Comparison of ENCODE assay signal across 10 mouse cellular contexts in genomic region chr10:127694636-127695035, GRCm38 (mm10). TPM values are rescaled to one million over a fixed set of nuclear protein-coding genes. Genes with fewer than 3 reads are reported as not detected.
A peak's percentile ranks its signal among the peaks of the same experiment; 100 is the strongest.
DNase-seq lines count a peak whose midpoint lies in the region; ATAC-seq and TF ChIP-seq lines count a peak whose summit lies in the region.
"Had no signal": no experiment of that assay in that cellular context is flagged by ENCODE, and none has a peak within 500 bp of the region (broad histone marks: within the 10 kb centered on the region; RNA-seq: fewer than 3 reads in every experiment).

No protein-coding gene starts in this region.

- no peak overlapping the region for H3K4me3 ChIP-seq in ES-E14 (ENCODE audit: insufficient read depth in 1 of 2, low read depth in 1 of 2, low read length in 2 of 2, poor library complexity in 1 of 2, severe bottlenecking in 1 of 2)
- H3K4me3 ChIP-seq in liver, postnatal 0 days (ENCODE audit: low read depth, low read length), result no peak overlapping the region
- H3K4me3 ChIP-seq in neural tube, embryonic 15.5 days (replicated peaks), result no peak overlapping the region
- H3K4me3 ChIP-seq: embryonic facial prominence, embryonic 15.5 days; limb, embryonic 13.5 days had no signal

- no peaks in the 10 kb centered on the region for H3K27me3 ChIP-seq in liver, postnatal 0 days (ENCODE audit: insufficient read depth, low read length)
- H3K27me3 ChIP-seq in neural tube, embryonic 15.5 days (replicated peaks), result no peaks in the 10 kb centered on the region
- H3K27me3 ChIP-seq: embryonic facial prominence, embryonic 15.5 days; limb, embryonic 13.5 days had no signal

- 39% methylated on average over 2 of the region's 2 CpGs for WGBS in liver, postnatal 0 days (ENCODE audit: insufficient replicate concordance)
- WGBS in neural tube, embryonic 15.5 days, result 64% methylated on average over 2 of the region's 2 CpGs

- no peaks in the 10 kb centered on the region for H3K4me1 ChIP-seq in ES-E14 (ENCODE audit: control insufficient read depth in 2 of 2, insufficient read depth in 2 of 2, low read length in 2 of 2, poor library complexity in 1 of 2)
- no peaks in the 10 kb centered on the region for H3K4me1 ChIP-seq in liver, postnatal 0 days (ENCODE audit: insufficient read depth)
- H3K4me1 ChIP-seq in neural tube, embryonic 15.5 days, result no peaks in the 10 kb centered on the region
- H3K4me1 ChIP-seq: embryonic facial prominence, embryonic 15.5 days; limb, embryonic 13.5 days had no signal

- intact Hi-C loops in left cerebral cortex, postnatal 25 days (cut with DNase I), result loop anchor here (1.0 to 5.0 kb wide), 3 partner anchors 40 to 313 kb away; partner anchors contain the start of gene Hsd17b6

- TF ChIP-seq EP300 in liver, postnatal 0 days (IDR thresholded peaks at IDR 0.05; ENCODE audit: low read depth), result no peak

- no peak overlapping the region for H3K27ac ChIP-seq in ES-E14 (ENCODE audit: insufficient read depth, low read depth, low read length, poor library complexity, severe bottlenecking)
- H3K27ac ChIP-seq in liver, postnatal 0 days (ENCODE audit: low read depth), result no peak overlapping the region
- H3K27ac ChIP-seq in neural tube, embryonic 15.5 days (replicated peaks), result no peak overlapping the region
- H3K27ac ChIP-seq: embryonic facial prominence, embryonic 15.5 days; limb, embryonic 13.5 days had no signal

- H3K36me3 ChIP-seq in ES-E14 (ENCODE audit: control insufficient read depth, insufficient read depth, low read length, poor library complexity, severe bottlenecking), result peaks cover 11% of the 10 kb centered on the region
- H3K36me3 ChIP-seq in liver, postnatal 0 days (replicated peaks; ENCODE audit: insufficient read depth, low read length), result peaks cover 37% of the 10 kb centered on the region
- peaks cover 18% of the 10 kb centered on the region for H3K36me3 ChIP-seq in neural tube, embryonic 15.5 days

- DNase-seq in left cerebral cortex, postnatal 25 days (ENCODE audit: low spot score in 2 of 2), result peak; percentile 30 to 32
- DNase-seq in left cerebral cortex, adult 9 months (ENCODE audit: low spot score in 2 of 2), result no peak
- no peak for DNase-seq in ES-E14 (ENCODE audit: low read depth, low spot score)
- DNase-seq in c-Kit-positive CD71-positive TER-119-negative erythroid progenitor cells, embryonic 14.5 days (ENCODE audit: low read depth), result peak; percentile 36
- DNase-seq in liver, postnatal 0 days, result no peak
- DNase-seq in urinary bladder, postnatal 14 days (ENCODE audit: low spot score), result no peak

- H3K9me3 ChIP-seq in ES-E14 (ENCODE audit: control insufficient read depth, insufficient read depth, low read depth, low read length), result no peaks in the 10 kb centered on the region
- H3K9me3 ChIP-seq in liver, postnatal 0 days (ENCODE audit: low read length), result no peaks in the 10 kb centered on the region
- no peaks in the 10 kb centered on the region for H3K9me3 ChIP-seq in neural tube, embryonic 15.5 days (replicated peaks)
- H3K9me3 ChIP-seq: embryonic facial prominence, embryonic 15.5 days; limb, embryonic 13.5 days had no signal

- peak; percentile 79 for TF ChIP-seq CTCF in liver, postnatal 0 days (IDR thresholded peaks at IDR 0.05; ENCODE audit: low read depth)

- in situ Hi-C loops in ES-E14 (cut with MboI; ENCODE audit: low sequenced_read_pairs in 2 of 2, unreplicated experiment in 2 of 2), result no loop called here

- no peak overlapping the region for H3K9ac ChIP-seq in ES-E14 (ENCODE audit: insufficient read depth, low read depth, low read length, poor library complexity, severe bottlenecking)
- no peak overlapping the region for H3K9ac ChIP-seq in liver, postnatal 0 days (replicated peaks)
- no peak overlapping the region for H3K9ac ChIP-seq in neural tube, embryonic 15.5 days (replicated peaks)
- H3K9ac ChIP-seq: embryonic facial prominence, embryonic 15.5 days; limb, embryonic 13.5 days had no signal

- no peak overlapping the region for H3K4me2 ChIP-seq in liver, postnatal 0 days (ENCODE audit: low read depth, low read length)
- H3K4me2 ChIP-seq in neural tube, embryonic 15.5 days, result no peak overlapping the region
- H3K4me2 ChIP-seq: embryonic facial prominence, embryonic 15.5 days; limb, embryonic 13.5 days had no signal

- no peak for ATAC-seq in liver, postnatal 0 days
- no peak for ATAC-seq in inflammation-experienced regulatory T-cells, adult 6 months
- ATAC-seq in neural tube, embryonic 15.5 days (ENCODE audit: low FRiP score), result no peak

TF ChIP-seq in ES-E14, 5 proteins besides CTCF, POLR2A, EP300 and RAD21:
- TF ChIP-seq CHD2 (IDR thresholded peaks at IDR 0.05; ENCODE audit: low read depth, low read length), result no peak
- no peak for TF ChIP-seq HCFC1 (IDR thresholded peaks at IDR 0.05; ENCODE audit: borderline replicate concordance, insufficient read depth, low read length)
- no peak for TF ChIP-seq ZC3H11A (IDR thresholded peaks at IDR 0.05; ENCODE audit: borderline replicate concordance, low read depth, low read length)
- peak; percentile 82 for TF ChIP-seq ZNF384 (IDR thresholded peaks at IDR 0.05; ENCODE audit: low read depth, low read length)
- TF ChIP-seq MAFK (IDR thresholded peaks at IDR 0.05; ENCODE audit: insufficient read depth, low read depth, low read length), result no peak

RNA-seq across cellular contexts. Expression of gene Myo1a, which starts 10.3 kb away (rescaled TPM):
- 1 to 10 TPM in 1 of 2 experiments, under 1 TPM in 1; 0.39 to 1.1 TPM for total RNA-seq in left cerebral cortex, postnatal 25 days (2021)
- 1.7 and 3.2 TPM in 2 replicates for total RNA-seq in ES-E14 (2012; rRNA removed)
- polyA plus RNA-seq in liver, postnatal 0 days (2015; fragmentation: Nextera tagmentation; extraction: Ambion mirVana), result 0.07 TPM in 1 of 2 replicates, not detected in the other
- polyA plus RNA-seq in inflammation-experienced regulatory T-cells, adult 6 months (2017; shearing (Covaris generic)), result not detected
- 1.2 and 2.1 TPM in 2 replicates for polyA plus RNA-seq in neural tube, embryonic 15.5 days (2015; fragmentation: Nextera tagmentation; extraction: Ambion mirVana)

RNA-seq across cellular contexts. Expression of gene Nab2, which starts 26.3 kb away (rescaled TPM):
- total RNA-seq in left cerebral cortex, postnatal 25 days (2021), result 10 to 100 TPM; 40.2 to 43.9 TPM
- 10.6 and 13.8 TPM in 2 replicates for total RNA-seq in ES-E14 (2012; rRNA removed)
- polyA plus RNA-seq in liver, postnatal 0 days (2015; fragmentation: Nextera tagmentation; extraction: Ambion mirVana), result 2.4 and 4.3 TPM in 2 replicates
- 1 to 10 TPM; 7.5 to 9.5 (median 7.8) TPM for polyA plus RNA-seq in inflammation-experienced regulatory T-cells, adult 6 months (2017; shearing (Covaris generic))
- polyA plus RNA-seq in neural tube, embryonic 15.5 days (2015; fragmentation: Nextera tagmentation; extraction: Ambion mirVana), result 2.5 and 4.8 TPM in 2 replicates

RNA-seq across cellular contexts. Expression of gene Nemp1, which starts 27.9 kb away (rescaled TPM):
- total RNA-seq in left cerebral cortex, postnatal 25 days (2021), result 1 to 10 TPM; 3.6 to 3.9 TPM
- 23.6 and 35.6 TPM in 2 replicates for total RNA-seq in ES-E14 (2012; rRNA removed)
- polyA plus RNA-seq in liver, postnatal 0 days (2015; fragmentation: Nextera tagmentation; extraction: Ambion mirVana), result 5.6 and 6.3 TPM in 2 replicates
- polyA plus RNA-seq in inflammation-experienced regulatory T-cells, adult 6 months (2017; shearing (Covaris generic)), result 1 to 10 TPM; 3.7 to 5.9 (median 5.7) TPM
- 3.4 and 4.7 TPM in 2 replicates for polyA plus RNA-seq in neural tube, embryonic 15.5 days (2015; fragmentation: Nextera tagmentation; extraction: Ambion mirVana)

RNA-seq across cellular contexts. Expression of gene Tac2, which starts 29.6 kb away (rescaled TPM):
- total RNA-seq in left cerebral cortex, postnatal 25 days (2021), result 10 to 100 TPM; 18.3 to 18.5 TPM
- 0.37 and 0.45 TPM in 2 replicates for total RNA-seq in ES-E14 (2012; rRNA removed)
- polyA plus RNA-seq in liver, postnatal 0 days (2015; fragmentation: Nextera tagmentation; extraction: Ambion mirVana), result 1.9 and 2.3 TPM in 2 replicates
- polyA plus RNA-seq in inflammation-experienced regulatory T-cells, adult 6 months (2017; shearing (Covaris generic)), result not detected
- 0.56 and 0.75 TPM in 2 replicates for polyA plus RNA-seq in neural tube, embryonic 15.5 days (2015; fragmentation: Nextera tagmentation; extraction: Ambion mirVana)

RNA-seq across cellular contexts. Expression of gene Zbtb39, which starts 44.7 kb away (rescaled TPM):
- total RNA-seq in left cerebral cortex, postnatal 25 days (2021), result 1 to 10 TPM; 8.5 to 8.7 TPM
- total RNA-seq in ES-E14 (2012; rRNA removed), result 6.3 and 8.3 TPM in 2 replicates
- polyA plus RNA-seq in liver, postnatal 0 days (2015; fragmentation: Nextera tagmentation; extraction: Ambion mirVana), result 1.0 and 1.1 TPM in 2 replicates
- under 1 TPM; 0.31 to 0.95 (median 0.64) TPM for polyA plus RNA-seq in inflammation-experienced regulatory T-cells, adult 6 months (2017; shearing (Covaris generic))
- 2.4 and 2.8 TPM in 2 replicates for polyA plus RNA-seq in neural tube, embryonic 15.5 days (2015; fragmentation: Nextera tagmentation; extraction: Ambion mirVana)

Comparison
In these comparisons a context has a peak if more than half of its experiments do, and no peak if none do; other contexts are left out.
1. DNase-seq: peak in left cerebral cortex, postnatal 25 days (2 of 2) and c-Kit-positive CD71-positive TER-119-negative erythroid progenitor cells, embryonic 14.5 days (single experiment); none in left cerebral cortex, adult 9 months (0 of 2), ES-E14 (single experiment), liver, postnatal 0 days (single experiment) and urinary bladder, postnatal 14 days (single experiment).